Mouse (Mus musculus) heart, postnatal 10 days (tissue): ENCODE data around the gene Tmco4. TPM values are rescaled to one million over a fixed set of nuclear protein-coding genes. Genes with fewer than 3 reads are reported as not detected.

Experiments
- DNase-seq, 2 experiments: peaks; one replicate each; pipeline ENCODE4 v3.0.0; 2021
- intact Hi-C: fragments of 180-260 bp; cut with DNase I; formaldehyde crosslinking; loops from one replicate; pipeline ENCODE4 v1.15.1; 2025
- total RNA-seq, 2 experiments: library from RNA; stranded (reverse); gene quantifications; 2 replicates each; pipeline ENCODE4 v1.2.3; 2021

Tmco4 gene
- total RNA-seq, 2 experiments from 2014 or later, result 12.7 to 13.9 TPM

DNA sequence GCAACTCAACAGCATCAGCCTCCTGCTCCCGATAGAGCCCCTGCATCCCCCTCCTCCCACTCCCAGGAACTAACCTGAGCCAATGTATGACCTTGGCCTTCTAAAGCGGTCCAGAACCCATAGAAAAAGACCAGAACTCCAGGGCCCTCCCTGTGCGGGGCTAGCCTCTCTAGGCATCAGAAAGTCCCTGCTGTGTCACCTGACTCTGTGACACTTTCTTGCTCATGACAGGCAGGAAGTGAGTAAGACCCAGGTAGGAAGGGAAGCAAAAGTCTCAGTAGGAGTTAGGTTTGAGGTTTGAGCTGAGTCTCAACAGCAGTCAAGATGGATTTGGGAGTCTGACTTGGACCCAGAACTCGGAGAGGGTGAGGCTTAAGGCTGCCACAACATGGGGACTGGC is 114.3 kb downstream of the Tmco4 start:
- intact Hi-C loops, result loop anchor here (1.0 to 5.0 kb wide), 4 partner anchors 145 to 250 kb away; no protein-coding TSS in a partner anchor
- no peak for DNase-seq

GRCm38 (mm10) chr4:139088982-139089671 is 116.4 kb downstream of the Tmco4 start:
- DNase-seq, result no peak
- intact Hi-C loops, result loop anchor here (5.0 kb wide), 1 partner anchor 143 kb away; no protein-coding TSS in a partner anchor

GRCm38 (mm10) chr4:139090303-139090940 is 117.7 kb downstream of the Tmco4 start:
- intact Hi-C loops, result loop anchor here (5.0 kb wide), 1 partner anchor 102 kb away; the partner anchor contains the start of gene Capzb

GRCm38 (mm10) chr4:139091066-139091465 is 118.4 kb downstream of the Tmco4 start:
- no peak for DNase-seq
- intact Hi-C loops, result loop anchor here (5.0 kb wide), 1 partner anchor 101 kb away; the partner anchor contains the start of gene Capzb

More at GRCm38 (mm10) chr4:139090303-139090940, 117.7 kb downstream of the Tmco4 start:
- no peak for DNase-seq

DNA sequence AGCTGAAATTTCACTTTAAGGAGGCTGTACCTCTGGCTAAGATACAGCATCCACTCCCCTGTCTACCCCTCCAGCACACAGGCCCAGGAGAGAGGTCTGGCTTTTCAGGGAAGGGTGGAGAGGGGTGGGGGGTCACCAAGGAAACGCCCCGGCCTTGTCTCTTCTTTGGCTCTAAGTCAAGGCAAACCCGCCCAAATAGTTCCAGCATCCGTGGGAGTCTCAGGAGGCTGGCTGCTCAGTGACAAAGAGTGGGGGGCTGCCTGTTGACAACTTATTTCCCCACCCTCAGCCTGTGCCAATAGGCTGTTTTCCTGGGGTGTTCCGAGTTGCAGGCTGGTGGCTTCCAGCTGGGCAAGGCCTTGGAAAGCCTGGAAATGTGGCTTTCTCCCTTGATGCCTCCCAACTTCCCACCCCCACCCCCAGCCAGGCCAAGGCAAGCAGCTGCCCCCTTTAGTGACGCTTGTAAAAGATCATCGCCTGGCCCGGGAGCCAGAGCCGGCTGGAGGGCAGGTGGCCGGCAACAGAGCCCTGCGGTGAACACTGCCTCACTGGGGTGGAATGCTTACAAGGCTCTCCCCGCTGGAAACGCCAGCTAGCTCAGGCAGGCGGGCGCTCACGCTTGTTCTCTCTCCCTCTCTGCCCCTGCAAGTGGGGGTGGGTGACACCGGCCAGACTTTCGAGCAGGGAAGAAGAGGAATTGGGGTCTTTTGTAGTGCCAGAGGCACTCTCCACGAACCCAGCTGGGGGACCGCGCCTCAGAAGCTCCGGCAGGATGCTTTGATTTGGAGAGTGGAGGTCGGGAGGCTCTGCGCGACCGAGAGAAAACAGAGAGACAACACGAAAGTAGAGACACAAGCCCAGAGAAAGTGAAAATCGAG is 119.0 kb downstream of the Tmco4 start:
- DNase-seq, result peak; percentile 47 to 57
- intact Hi-C loops, result loop anchor here (5.0 kb wide), 1 partner anchor 101 kb away; the partner anchor contains the start of gene Capzb

DNA sequence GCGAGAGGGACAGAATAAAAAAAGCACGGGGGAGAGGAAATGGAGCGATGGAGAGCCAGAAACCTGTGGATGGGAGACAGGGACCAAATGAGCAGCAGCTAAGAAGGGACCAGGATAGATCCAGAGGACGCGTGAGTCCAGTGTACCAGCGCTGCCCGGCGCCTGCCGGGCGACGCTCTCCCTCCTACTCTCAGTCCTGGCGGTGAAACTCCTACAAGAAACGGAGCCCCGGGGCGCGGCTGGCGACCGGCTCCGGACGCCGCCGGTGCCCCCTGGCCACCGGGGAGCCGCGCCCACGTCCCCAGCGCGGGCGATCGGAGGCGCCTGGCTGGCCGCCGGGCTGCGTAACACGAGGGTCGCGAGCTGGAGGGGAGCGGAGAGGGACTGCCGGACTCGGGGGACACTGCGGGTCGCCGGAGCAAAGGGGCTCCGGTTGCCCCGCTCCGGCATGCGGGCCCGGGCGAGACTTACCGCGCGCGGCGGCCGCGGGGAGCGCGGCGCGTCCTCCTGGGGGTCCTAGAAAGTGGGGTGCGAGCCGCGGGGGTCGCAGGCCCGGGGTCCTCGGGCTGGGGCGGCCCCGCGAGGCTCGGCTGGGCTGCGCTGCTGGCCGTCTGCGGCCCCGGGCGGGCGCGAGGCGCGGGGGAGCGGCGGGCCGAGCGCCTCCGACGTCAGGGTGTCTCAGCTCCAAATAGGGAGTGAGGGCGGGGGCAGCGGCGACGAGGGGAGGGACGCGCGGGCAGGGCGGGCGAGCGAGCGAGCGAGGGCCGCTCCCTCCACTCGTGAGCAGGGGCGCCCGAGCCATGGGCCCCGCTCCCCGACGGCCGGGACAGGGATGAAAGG is 119.9 kb downstream of the Tmco4 start, which contains the start of gene Nbl1:
Gene Nbl1 (minus strand): TSS at position 638 of the 840 bp plus-strand sequence.
- DNase-seq, result peak; percentile 73 to 74
- intact Hi-C loops, result loop anchor here (5.0 kb wide), 1 partner anchor 100 kb away; the partner anchor contains the start of gene Capzb

GRCm38 (mm10) chr4:139093196-139093530 is 120.5 kb downstream of the Tmco4 start:
- no peak for DNase-seq
- intact Hi-C loops, result loop anchor here (5.0 kb wide), 1 partner anchor 99 kb away; the partner anchor contains the start of gene Capzb

- intact Hi-C loops, result no loop called here
- DNase-seq, result no peak
Measured at GRCm38 (mm10) chr4:139095406-139095805, 122.7 kb downstream of the Tmco4 start.

GRCm38 (mm10) chr4:139096201-139096600 is 123.5 kb downstream of the Tmco4 start:
- DNase-seq, result no peak
- intact Hi-C loops, result no loop called here

DNA sequence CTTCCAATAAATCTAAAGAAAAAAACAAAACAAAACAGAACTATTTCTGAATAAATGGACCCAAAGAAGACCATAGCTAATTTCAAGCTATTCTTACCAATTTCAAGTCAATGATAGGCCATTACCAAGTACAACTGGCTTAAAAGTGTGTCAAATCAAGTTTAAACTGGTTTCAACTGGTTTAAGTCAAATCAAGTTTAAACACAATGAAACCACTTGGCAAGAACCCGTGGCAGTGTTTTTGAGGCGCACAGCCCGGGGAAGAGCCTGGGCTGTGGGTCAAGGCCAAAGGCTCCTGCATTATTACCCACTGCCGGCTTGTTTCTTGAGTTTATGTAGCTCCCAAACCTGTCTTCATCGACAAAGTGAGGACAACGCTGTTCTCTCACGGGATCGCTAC is 127.6 kb downstream of the Tmco4 start:
- no peak for DNase-seq
- intact Hi-C loops, result no loop called here

DNA sequence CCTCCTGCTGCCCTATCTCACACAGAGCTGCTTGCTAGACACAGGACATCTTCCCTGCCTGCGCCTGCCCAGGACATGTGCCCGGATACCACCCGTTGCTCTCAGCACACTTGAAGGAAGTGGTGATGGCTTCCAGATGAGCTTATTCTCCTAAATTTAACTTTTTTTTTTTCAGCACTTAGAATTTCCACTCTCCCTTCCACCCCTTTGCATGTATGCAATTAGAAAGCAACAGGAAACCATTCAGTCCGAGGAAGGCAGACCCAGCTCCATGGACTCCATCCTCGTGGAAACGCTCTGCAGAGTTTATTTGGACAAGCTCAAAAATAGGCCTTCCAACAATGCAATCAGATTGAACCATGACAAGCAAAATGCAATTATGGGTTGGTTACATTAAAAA is 128.9 kb downstream of the Tmco4 start:
- DNase-seq, result no peak
- intact Hi-C loops, result no loop called here

DNA sequence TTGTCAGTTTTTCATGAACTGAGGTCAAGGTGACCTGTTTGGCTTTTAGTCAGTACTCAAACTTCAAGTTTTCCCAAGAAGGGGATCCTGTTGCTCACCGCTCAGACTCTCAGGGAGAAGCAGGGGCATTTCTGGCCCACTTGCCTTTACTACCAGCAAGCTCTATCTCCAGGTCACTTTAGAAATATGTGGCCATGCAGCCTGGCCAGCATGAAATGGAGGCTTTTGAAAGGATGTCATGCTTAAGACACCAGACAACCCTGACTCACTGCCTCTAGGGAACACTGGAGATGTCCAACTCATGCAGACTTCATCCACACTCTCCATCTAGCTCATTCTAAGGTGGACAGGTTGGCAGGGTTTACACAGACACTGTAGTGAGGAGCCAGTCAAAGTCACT is 132.8 kb downstream of the Tmco4 start:
- no peak for DNase-seq
- intact Hi-C loops, result no loop called here

Other genes starting within 250 kb of the Tmco4 start
- gene Pla2g2c, start 248.1 kb upstream of the Tmco4 start, total RNA-seq, result not detected
- gene Ubxn10, start 235.7 kb upstream of the Tmco4 start, total RNA-seq, result 1 to 10 TPM; 1.7 to 2.8 TPM
- under 1 TPM; 0.10 to 0.12 TPM for gene Pla2g2f, start 215.3 kb upstream of the Tmco4 start, total RNA-seq
- gene Pla2g2d, start 197.2 kb upstream of the Tmco4 start, total RNA-seq, result not detected
- 10 to 100 TPM; 17.5 to 23.3 TPM for gene Pla2g5, start 109.4 kb upstream of the Tmco4 start, total RNA-seq
- not detected for gene Gm13030, start 98.9 kb upstream of the Tmco4 start, total RNA-seq
- gene Pla2g2e, start 94.9 kb upstream of the Tmco4 start, total RNA-seq, result 1 to 10 TPM in 1 of 2 experiments, under 1 TPM in 1; 0.84 to 3.1 TPM
- 1 to 10 TPM; 8.7 to 9.2 TPM for gene Otud3, start 58.9 kb upstream of the Tmco4 start, total RNA-seq
- gene Rnf186, start 5.8 kb upstream of the Tmco4 start, total RNA-seq, result not detected
- gene Htr6, start 102.7 kb downstream of the Tmco4 start, total RNA-seq, result not detected
- 10 to 100 TPM; 27.9 to 36.3 TPM for gene Nbl1, start 120.1 kb downstream of the Tmco4 start, total RNA-seq
- gene Minos1, start 158.2 kb downstream of the Tmco4 start, total RNA-seq, result 100 to 1,000 TPM; 714 to 726 TPM
- gene Capzb, start 220.0 kb downstream of the Tmco4 start, total RNA-seq, result 100 to 1,000 TPM; 394 to 406 TPM